Mouse (Mus musculus) brain, embryonic 14.5 days (tissue): ENCODE measurements around the gene Gpr161.

ENCODE experiments used
- CTCF ChIP-seq: fragments of 200-500 bp; IDR thresholded peaks from 2 replicates; pipeline ENCODE4 v1.5.1; 2012; ENCODE audit warnings: inconsistent platforms, mild to moderate bottlenecking, moderate library complexity, borderline replicate concordance; ENCODE audit not compliant: insufficient read depth, insufficient read length; ENCODE audit errors: extremely low read depth
- POLR2A ChIP-seq: fragments of 200-500 bp; IDR thresholded peaks from 2 replicates; pipeline ENCODE4 v1.6.1; 2012; ENCODE audit warnings: mild to moderate bottlenecking, inconsistent platforms, borderline replicate concordance; ENCODE audit not compliant: poor library complexity, insufficient read depth, insufficient read length, severe bottlenecking; ENCODE audit errors: extremely low read depth

DNA sequence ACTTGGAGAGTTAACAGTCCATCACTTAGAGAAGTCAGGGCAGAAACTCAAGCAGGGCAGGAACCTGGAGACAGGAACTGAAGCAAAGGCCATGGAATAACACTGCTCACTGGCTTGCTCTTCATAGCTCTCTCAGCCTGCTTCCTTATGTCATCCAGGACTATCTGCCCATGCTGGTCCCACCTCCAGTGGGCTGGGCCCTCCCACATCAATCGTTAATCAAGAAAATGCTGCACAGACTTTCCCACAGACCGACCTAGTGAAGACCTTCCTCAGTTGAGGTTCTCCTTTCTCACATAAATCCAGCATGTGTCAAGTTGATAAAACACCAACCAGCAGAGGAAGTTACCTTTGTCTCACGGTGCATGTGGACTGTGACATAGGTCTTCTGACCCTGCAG, 5.5 kb downstream of the Gpr161 start:
- TF ChIP-seq POLR2A (no peak), CTCF (no peak)
